Mouse (Mus musculus): ENCODE measurements around the gene Amotl1. TPM values are rescaled to one million over a fixed set of nuclear protein-coding genes. Genes with fewer than 3 reads are reported as not detected.

The Amotl1 gene
- total RNA-seq, 2 experiments from 2014 or later, result 18.3 to 19.8 TPM

Other genes starting within 250 kb of the Amotl1 start
- 1 to 10 TPM; 1.5 to 1.9 TPM for gene Kdm4d, start 144.6 kb downstream of the Amotl1 start, total RNA-seq (2021)
- gene Cwc15, start 144.4 kb downstream of the Amotl1 start, total RNA-seq (2021), result 10 to 100 TPM; 81.9 to 84.9 TPM
- not detected for gene Piwil4, start 95.7 kb upstream of the Amotl1 start, total RNA-seq (2021)
- gene Fut4, start 107.3 kb upstream of the Amotl1 start, total RNA-seq (2021), result under 1 TPM; 0.21 to 0.23 TPM
- not detected for gene 1700012B09Rik, start 126.0 kb upstream of the Amotl1 start, total RNA-seq (2021)
- gene Mre11a, start 139.6 kb upstream of the Amotl1 start, total RNA-seq (2021), result 10 to 100 TPM; 15.2 to 17.8 TPM
- 10 to 100 TPM; 11.1 to 11.3 TPM for gene Ankrd49, start 139.8 kb upstream of the Amotl1 start, total RNA-seq (2021)
- gene Gpr83, start 215.2 kb upstream of the Amotl1 start, total RNA-seq (2021), result 10 to 100 TPM; 23.2 to 27.9 TPM

All from left cerebral cortex, adult 18-20 months (tissue).